Mouse (Mus musculus): ENCODE results near the gene Pcbp1.
A peak's percentile ranks its signal among the peaks of the same experiment; 100 is the strongest.
"Not testable (repeated sequence)": the region's sequence is repeated elsewhere in the genome, so short reads cannot be mapped to it uniquely, and the experiment has no call there.

Gene Pcbp1

GRCm38 (mm10) chr6:86494767-86495166 lies 31.4 kb downstream of the Pcbp1 start:
- no peak for DNase-seq (ENCODE audit: low spot score in 2 of 2)

GRCm38 (mm10) chr6:86493469-86494263 lies 32.5 kb downstream of the Pcbp1 start:
- DNase-seq (ENCODE audit: low spot score in 2 of 2) = no peak

- DNase-seq (ENCODE audit: low spot score in 2 of 2) = not testable (repeated sequence)
Observed at GRCm38 (mm10) chr6:86490413-86490812, 35.7 kb downstream of the Pcbp1 start.

GRCm38 (mm10) chr6:86489945-86490344 lies 36.2 kb downstream of the Pcbp1 start:
- no peak for DNase-seq (ENCODE audit: low spot score in 2 of 2)

GRCm38 (mm10) chr6:86488149-86488485 lies 38.0 kb downstream of the Pcbp1 start:
- DNase-seq (ENCODE audit: low spot score in 2 of 2) = peak in 1 of 2 experiments; percentile 33

- peak; percentile 64 to 86 for DNase-seq (ENCODE audit: low spot score in 2 of 2)
Observed at GRCm38 (mm10) chr6:86487358-86488148, 38.6 kb downstream of the Pcbp1 start.

- no peak for DNase-seq (ENCODE audit: low spot score in 2 of 2)
Observed at GRCm38 (mm10) chr6:86485943-86486640, 40.0 kb downstream of the Pcbp1 start.

- no peak for DNase-seq (ENCODE audit: low spot score in 2 of 2)
Observed at GRCm38 (mm10) chr6:86481871-86482270, 44.2 kb downstream of the Pcbp1 start.

GRCm38 (mm10) chr6:86480189-86480831 lies 45.8 kb downstream of the Pcbp1 start:
- DNase-seq (ENCODE audit: low spot score in 2 of 2) = peak in 1 of 2 experiments; percentile 32

GRCm38 (mm10) chr6:86479816-86480188 lies 46.3 kb downstream of the Pcbp1 start:
- DNase-seq (ENCODE audit: low spot score in 2 of 2) = no peak

GRCm38 (mm10) chr6:86479311-86479710 lies 46.8 kb downstream of the Pcbp1 start:
- no peak for DNase-seq (ENCODE audit: low spot score in 2 of 2)

- no peak for DNase-seq (ENCODE audit: low spot score in 2 of 2)
Observed at GRCm38 (mm10) chr6:86476931-86477330, 49.2 kb downstream of the Pcbp1 start.

- DNase-seq (ENCODE audit: low spot score in 2 of 2) = no peak
Observed at GRCm38 (mm10) chr6:86475462-86476167, 50.5 kb downstream of the Pcbp1 start.

- DNase-seq (ENCODE audit: low spot score in 2 of 2) = no peak
Observed at GRCm38 (mm10) chr6:86474646-86475181, 51.4 kb downstream of the Pcbp1 start.
